Mouse (Mus musculus) hindbrain, embryonic 15.5 days (tissue): ENCODE measurements around the gene Dmd. TPM values are rescaled to one million over a fixed set of nuclear protein-coding genes. Genes with fewer than 3 reads are reported as not detected.
A peak's percentile ranks its signal among the peaks of the same experiment; 100 is the strongest.

Experiments
- ATAC-seq: fragments of 200-750 bp; cut with Nextera tagmentation; 2 replicates; pipeline ENCODE4 v1.8.0; 2017; ENCODE audit warnings: low read depth, moderate number of reproducible peaks, moderate TSS enrichment; ENCODE audit not compliant: low FRiP score
- H3K27ac ChIP-seq: fragments of 300-500 bp; sonication (generic); replicated peaks from 2 replicates; pipeline ENCODE4 v1.5.1; 2015; ENCODE audit warnings: mild to moderate bottlenecking, inconsistent platforms
- H3K27me3 ChIP-seq: fragments of 300-500 bp; sonication (generic); 2 replicates; pipeline ENCODE4 v1.6.1; 2015; ENCODE audit warnings: control low read depth, inconsistent platforms
- H3K36me3 ChIP-seq: fragments of 300-500 bp; sonication (generic); 2 replicates; pipeline ENCODE4 v1.6.1; 2015; ENCODE audit warnings: control low read depth, inconsistent platforms
- H3K4me1 ChIP-seq: fragments of 300-500 bp; sonication (generic); replicated peaks from 2 replicates; pipeline ENCODE4 v1.6.1; 2015; ENCODE audit warnings: control low read depth, inconsistent platforms
- H3K4me2 ChIP-seq: fragments of 300-500 bp; sonication (generic); 2 replicates; pipeline ENCODE4 v1.6.1; 2015; ENCODE audit warnings: moderate library complexity, mild to moderate bottlenecking, inconsistent platforms
- H3K4me3 ChIP-seq: fragments of 300-500 bp; sonication (generic); 2 replicates; pipeline ENCODE4 v1.5.1; 2015; ENCODE audit warnings: mild to moderate bottlenecking, inconsistent platforms
- H3K9ac ChIP-seq: fragments of 300-500 bp; sonication (generic); 2 replicates; pipeline ENCODE4 v1.6.1; 2015; ENCODE audit warnings: inconsistent platforms
- H3K9me3 ChIP-seq: fragments of 300-500 bp; sonication (generic); 2 replicates; pipeline ENCODE4 v1.6.1; 2016; ENCODE audit warnings: control low read depth, inconsistent platforms
- WGBS: fragments of 180-500 bp; shearing (Covaris S2); methylation state at CpG from one replicate; pipeline ENCODE4 v1.1.7; 2015; 5-methylcytosine and 5-hydroxymethylcytosine counted together
- polyA plus RNA-seq: library from polyadenylated mRNA; unstranded; fragments of >200 nt; fragmentation: Nextera tagmentation; extraction: Ambion mirVana; gene quantifications from 2 replicates; pipeline ENCODE4 v1.2.1, GENCODE M21; 2015

The Dmd gene
- polyA plus RNA-seq, 1 experiment from 2014 or later = 28.8 TPM

- Histone ChIP-seq H3K27ac (no peak overlapping the region), H3K9me3 (no peaks in the 10 kb centered on the region), H3K9ac (no peak overlapping the region), H3K4me3 (no peak overlapping the region), H3K27me3 (no peaks in the 10 kb centered on the region), H3K36me3 (no peaks in the 10 kb centered on the region), H3K4me1 (no peaks in the 10 kb centered on the region), H3K4me2 (no peak overlapping the region)
- 54% methylated on average over 3 of the region's 3 CpGs for WGBS
- ATAC-seq = no peak
Measured at GRCm38 (mm10) chrX:84878125-84878524, 1929.5 kb downstream of the Dmd start.

- H3K4me2 ChIP-seq = no peak overlapping the region
- WGBS = 76% methylated on average over 10 of the region's 10 CpGs
- ATAC-seq = peak; percentile 80
Measured at GRCm38 (mm10) chrX:84932715-84933473, 1984.2 kb downstream of the Dmd start.

GRCm38 (mm10) chrX:84960557-84960956 is 2011.9 kb downstream of the Dmd start:
- Histone ChIP-seq H3K27ac (no peak overlapping the region), H3K27me3 (no peaks in the 10 kb centered on the region), H3K4me2 (no peak overlapping the region), H3K9me3 (no peaks in the 10 kb centered on the region), H3K4me1 (no peaks in the 10 kb centered on the region), H3K36me3 (no peaks in the 10 kb centered on the region), H3K4me3 (no peak overlapping the region), H3K9ac (no peak overlapping the region)
- 81% methylated on average over 5 of the region's 5 CpGs for WGBS
- no peak for ATAC-seq

More at GRCm38 (mm10) chrX:84932715-84933473, 1984.2 kb downstream of the Dmd start:
- Histone ChIP-seq H3K27me3 (no peaks in the 10 kb centered on the region), H3K4me3 (no peak overlapping the region), H3K9ac (no peak overlapping the region), H3K27ac (no peak overlapping the region), H3K36me3 (no peaks in the 10 kb centered on the region), H3K4me1 (no peaks in the 10 kb centered on the region), H3K9me3 (no peaks in the 10 kb centered on the region)

- H3K36me3 ChIP-seq = no peaks in the 10 kb centered on the region
- H3K9ac ChIP-seq = no peak overlapping the region
- WGBS = 78% methylated on average over 6 of the region's 6 CpGs
- ATAC-seq = no peak
- H3K27me3 ChIP-seq = no peaks in the 10 kb centered on the region
- H3K4me2 ChIP-seq = no peak overlapping the region
- H3K4me1 ChIP-seq = no peaks in the 10 kb centered on the region
- no peaks in the 10 kb centered on the region for H3K9me3 ChIP-seq
- no peak overlapping the region for H3K27ac ChIP-seq
- no peak overlapping the region for H3K4me3 ChIP-seq
Measured at GRCm38 (mm10) chrX:84960972-84961371, 2012.3 kb downstream of the Dmd start.

- Histone ChIP-seq H3K4me2 (no peak overlapping the region), H3K27ac (no peak overlapping the region), H3K4me3 (no peak overlapping the region), H3K9me3 (no peaks in the 10 kb centered on the region), H3K9ac (no peak overlapping the region), H3K4me1 (no peaks in the 10 kb centered on the region), H3K36me3 (no peaks in the 10 kb centered on the region), H3K27me3 (no peaks in the 10 kb centered on the region)
- ATAC-seq = no peak
Measured at GRCm38 (mm10) chrX:85008304-85008703, 2059.6 kb downstream of the Dmd start.

GRCm38 (mm10) chrX:85041466-85042058 is 2092.9 kb downstream of the Dmd start:
- H3K27ac ChIP-seq = no peak overlapping the region
- no peaks in the 10 kb centered on the region; the same call in 1 of the 2 replicates for H3K27me3 ChIP-seq
- no peak overlapping the region for H3K9ac ChIP-seq
- H3K4me2 ChIP-seq = no peak overlapping the region
- no peaks in the 10 kb centered on the region for H3K36me3 ChIP-seq
- no peaks in the 10 kb centered on the region for H3K4me1 ChIP-seq
- 40% methylated on average over 8 of the region's 8 CpGs for WGBS
- no peak overlapping the region for H3K4me3 ChIP-seq
- no peak for ATAC-seq
- H3K9me3 ChIP-seq = no peaks in the 10 kb centered on the region

- no peaks in the 10 kb centered on the region; the same call in 1 of the 2 replicates for H3K27me3 ChIP-seq
- no peaks in the 10 kb centered on the region for H3K9me3 ChIP-seq
- H3K9ac ChIP-seq = no peak overlapping the region
- no peak overlapping the region for H3K4me3 ChIP-seq
- WGBS = 89% methylated on average over 9 of the region's 9 CpGs
- no peaks in the 10 kb centered on the region for H3K4me1 ChIP-seq
- ATAC-seq = no peak
- H3K27ac ChIP-seq = no peak overlapping the region
- no peak overlapping the region for H3K4me2 ChIP-seq
- no peaks in the 10 kb centered on the region for H3K36me3 ChIP-seq
Measured at GRCm38 (mm10) chrX:85046631-85047030, 2098.0 kb downstream of the Dmd start.

- Histone ChIP-seq H3K4me2 (peak overlapping the region; percentile 65), H3K9me3 (no peaks in the 10 kb centered on the region), H3K36me3 (no peaks in the 10 kb centered on the region), H3K4me1 (no peaks in the 10 kb centered on the region), H3K27ac (peak overlapping the region; percentile 55), H3K27me3 (no peaks in the 10 kb centered on the region; the same call in 1 of the 2 replicates), H3K9ac (peak overlapping the region; percentile 48), H3K4me3 (peak overlapping the region; percentile 58)
- ATAC-seq = peak; percentile 88
- 18% methylated on average over 40 of the region's 47 CpGs for WGBS
Measured at GRCm38 (mm10) chrX:85048141-85049110, 2099.8 kb downstream of the Dmd start.

- H3K4me1 ChIP-seq = no peaks in the 10 kb centered on the region
- H3K9me3 ChIP-seq = no peaks in the 10 kb centered on the region
- 51% methylated on average over 3 of the region's 3 CpGs for WGBS
- no peaks in the 10 kb centered on the region; the same call in 1 of the 2 replicates for H3K27me3 ChIP-seq
- H3K27ac ChIP-seq = no peak overlapping the region
- 0 out of 2 replicates have a peak overlapping the region, but pooled peaks have one; percentile 16 for H3K9ac ChIP-seq
- no peaks in the 10 kb centered on the region for H3K36me3 ChIP-seq
- H3K4me3 ChIP-seq = peak overlapping the region; percentile 58
- ATAC-seq = no peak
- H3K4me2 ChIP-seq = peak overlapping the region; percentile 65
Measured at GRCm38 (mm10) chrX:85049593-85049992, 2100.9 kb downstream of the Dmd start.

- Histone ChIP-seq H3K9me3 (no peaks in the 10 kb centered on the region), H3K27ac (no peak overlapping the region), H3K27me3 (no peaks in the 10 kb centered on the region), H3K4me1 (no peaks in the 10 kb centered on the region), H3K4me3 (no peak overlapping the region), H3K36me3 (no peaks in the 10 kb centered on the region), H3K9ac (no peak overlapping the region), H3K4me2 (no peak overlapping the region)
- 63% methylated on average over 4 of the region's 4 CpGs for WGBS
- ATAC-seq = no peak
Measured at GRCm38 (mm10) chrX:85073602-85074001, 2124.9 kb downstream of the Dmd start.

- H3K27me3 ChIP-seq = no peaks in the 10 kb centered on the region
- no peak overlapping the region for H3K9ac ChIP-seq
- ATAC-seq = no peak
- H3K27ac ChIP-seq = no peak overlapping the region
- H3K36me3 ChIP-seq = no peaks in the 10 kb centered on the region
- no peak overlapping the region for H3K4me3 ChIP-seq
- H3K9me3 ChIP-seq = no peaks in the 10 kb centered on the region
- no peaks in the 10 kb centered on the region for H3K4me1 ChIP-seq
- WGBS = 88% methylated on average over 1 of the region's 1 CpGs
- no peak overlapping the region for H3K4me2 ChIP-seq
Measured at GRCm38 (mm10) chrX:85076845-85077244, 2128.2 kb downstream of the Dmd start.

GRCm38 (mm10) chrX:85077605-85078004 is 2128.9 kb downstream of the Dmd start:
- Histone ChIP-seq H3K27ac (no peak overlapping the region), H3K4me1 (no peaks in the 10 kb centered on the region), H3K4me2 (no peak overlapping the region), H3K4me3 (no peak overlapping the region), H3K27me3 (no peaks in the 10 kb centered on the region), H3K36me3 (no peaks in the 10 kb centered on the region), H3K9ac (no peak overlapping the region), H3K9me3 (no peaks in the 10 kb centered on the region)
- ATAC-seq = no peak
- 52% methylated on average over 1 of the region's 1 CpGs for WGBS
